Mouse (Mus musculus): ENCODE measurements at regions not wholly inside any gene's neighbourhood (a gene's known extent, or its start where the extent isn't known, plus 50 kb on each side); places are given as distances from the start of the nearest gene placed in this dataset.

DNA sequence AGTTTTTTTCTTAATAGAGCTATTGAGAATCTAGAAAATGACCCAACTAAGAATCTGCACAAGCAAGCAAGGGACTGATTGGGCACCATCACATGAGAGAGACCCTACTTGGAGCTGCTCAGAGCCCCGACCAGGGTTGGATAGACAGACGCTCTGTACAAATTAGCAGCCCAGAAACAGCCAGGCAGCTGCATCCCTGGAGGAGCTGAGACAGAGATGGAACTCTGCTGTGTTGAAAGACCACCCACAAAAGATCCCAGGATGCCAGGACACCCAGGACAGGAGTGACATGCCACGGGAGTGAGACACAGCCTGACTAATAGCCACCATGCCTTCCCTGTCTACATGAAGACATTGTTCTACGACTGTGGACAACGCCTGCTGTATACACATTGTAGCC, 147.9 kb downstream of the Gm826 start:
- H3K4me2 ChIP-seq = no peak overlapping the region
- H3K27ac ChIP-seq = no peak overlapping the region
- no peak overlapping the region for H3K4me3 ChIP-seq (replicated peaks)
- H3K4me1 ChIP-seq (replicated peaks) = peaks cover 15% of the 10 kb centered on the region
- H3K9me3 ChIP-seq = no peaks in the 10 kb centered on the region
- ATAC-seq (ENCODE audit: insufficient number of reproducible peaks, insufficient read depth, low FRiP score, low TSS enrichment, low read depth) = no peak
- no peaks in the 10 kb centered on the region for H3K36me3 ChIP-seq
- H3K27me3 ChIP-seq = peaks cover 10% of the 10 kb centered on the region; the same call in 1 of the 2 replicates
- 82% methylated on average over 5 of the region's 5 CpGs for WGBS
- no peak overlapping the region for H3K9ac ChIP-seq (replicated peaks)

GRCm38 (mm10) chr2:160170975-160171515, 162.9 kb downstream of the Gm826 start:
- H3K9ac ChIP-seq (replicated peaks) = no peak overlapping the region
- 0 out of 2 replicates have a peak, but pooled peaks cover 2% of the 10 kb centered on the region for H3K4me1 ChIP-seq (replicated peaks)
- 73% methylated on average over 9 of the region's 9 CpGs for WGBS
- no peak overlapping the region for H3K4me2 ChIP-seq
- no peak overlapping the region for H3K27ac ChIP-seq
- ATAC-seq (ENCODE audit: insufficient number of reproducible peaks, insufficient read depth, low FRiP score, low TSS enrichment, low read depth) = no peak
- H3K9me3 ChIP-seq = no peaks in the 10 kb centered on the region
- H3K27me3 ChIP-seq = 0 out of 2 replicates have a peak, but pooled peaks cover 3% of the 10 kb centered on the region
- no peaks in the 10 kb centered on the region for H3K36me3 ChIP-seq
- no peak overlapping the region for H3K4me3 ChIP-seq (replicated peaks)

- Histone ChIP-seq H3K27ac (no peak overlapping the region), H3K27me3 (no peaks in the 10 kb centered on the region; the same call in 1 of the 2 replicates), H3K9me3 (no peaks in the 10 kb centered on the region), H3K4me2 (no peak overlapping the region), H3K36me3 (no peaks in the 10 kb centered on the region), H3K4me3 (replicated peaks) (no peak overlapping the region), H3K4me1 (replicated peaks) (no peaks in the 10 kb centered on the region), H3K9ac (replicated peaks) (no peak overlapping the region)
- ATAC-seq (ENCODE audit: insufficient number of reproducible peaks, insufficient read depth, low FRiP score, low TSS enrichment, low read depth) = no peak
- 86% methylated on average over 13 of the region's 13 CpGs for WGBS
Measured at GRCm38 (mm10) chr2:160158599-160159261, 175.2 kb downstream of the Gm826 start.

DNA sequence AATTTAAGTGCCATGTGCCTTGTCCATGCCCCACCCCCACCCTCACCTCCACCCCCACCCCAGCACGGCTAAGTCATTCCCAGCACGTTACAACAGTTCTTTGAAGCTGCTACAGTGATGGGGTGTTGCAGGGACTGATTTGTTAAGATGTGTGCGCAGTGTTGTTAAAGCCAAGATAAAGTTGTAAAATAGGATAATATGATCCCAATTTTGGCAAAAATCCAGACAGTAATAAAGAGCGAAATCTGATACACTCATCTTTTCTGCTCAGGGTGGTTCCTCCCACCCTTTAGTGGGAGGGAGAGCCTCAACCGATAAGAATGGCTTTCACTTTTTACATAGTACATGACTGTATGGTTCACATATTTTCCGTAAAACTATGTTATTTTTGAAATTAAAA, 180.2 kb downstream of the Gm826 start:
- Histone ChIP-seq H3K36me3 (no peaks in the 10 kb centered on the region), H3K4me2 (no peak overlapping the region), H3K27ac (no peak overlapping the region), H3K4me1 (replicated peaks) (no peaks in the 10 kb centered on the region), H3K9me3 (no peaks in the 10 kb centered on the region), H3K27me3 (no peaks in the 10 kb centered on the region), H3K9ac (replicated peaks) (no peak overlapping the region), H3K4me3 (replicated peaks) (no peak overlapping the region)
- WGBS = 44% methylated on average over 6 of the region's 6 CpGs
- no peak for ATAC-seq (ENCODE audit: insufficient number of reproducible peaks, insufficient read depth, low FRiP score, low TSS enrichment, low read depth)

- no peaks in the 10 kb centered on the region for H3K9me3 ChIP-seq
- no peak overlapping the region for H3K9ac ChIP-seq (replicated peaks)
- WGBS = 85% methylated on average over 3 of the region's 3 CpGs
- H3K27me3 ChIP-seq = no peaks in the 10 kb centered on the region
- H3K36me3 ChIP-seq = no peaks in the 10 kb centered on the region
- no peak overlapping the region for H3K4me2 ChIP-seq
- H3K4me1 ChIP-seq (replicated peaks) = no peaks in the 10 kb centered on the region
- no peak overlapping the region for H3K27ac ChIP-seq
- no peak for ATAC-seq (ENCODE audit: insufficient number of reproducible peaks, insufficient read depth, low FRiP score, low TSS enrichment, low read depth)
- no peak overlapping the region for H3K4me3 ChIP-seq (replicated peaks)
Measured at GRCm38 (mm10) chr2:160152101-160152500, 181.9 kb downstream of the Gm826 start.

- Histone ChIP-seq H3K9me3 (no peaks in the 10 kb centered on the region), H3K27me3 (no peaks in the 10 kb centered on the region), H3K27ac (no peak overlapping the region), H3K4me3 (replicated peaks) (no peak overlapping the region), H3K9ac (replicated peaks) (no peak overlapping the region), H3K4me1 (replicated peaks) (no peaks in the 10 kb centered on the region), H3K36me3 (no peaks in the 10 kb centered on the region), H3K4me2 (no peak overlapping the region)
- ATAC-seq (ENCODE audit: insufficient number of reproducible peaks, insufficient read depth, low FRiP score, low TSS enrichment, low read depth) = no peak
- WGBS = 84% methylated on average over 3 of the region's 3 CpGs
Measured at GRCm38 (mm10) chr2:160148936-160149335, 185.0 kb downstream of the Gm826 start.

- Histone ChIP-seq H3K4me3 (replicated peaks) (no peak overlapping the region), H3K27me3 (no peaks in the 10 kb centered on the region), H3K9me3 (no peaks in the 10 kb centered on the region), H3K9ac (replicated peaks) (no peak overlapping the region), H3K4me1 (replicated peaks) (no peaks in the 10 kb centered on the region), H3K4me2 (no peak overlapping the region), H3K36me3 (no peaks in the 10 kb centered on the region), H3K27ac (no peak overlapping the region)
- ATAC-seq (ENCODE audit: insufficient number of reproducible peaks, insufficient read depth, low FRiP score, low TSS enrichment, low read depth) = no peak
- WGBS = 69% methylated on average over 10 of the region's 10 CpGs
Measured at GRCm38 (mm10) chr2:160148516-160148915, 185.4 kb downstream of the Gm826 start.

DNA sequence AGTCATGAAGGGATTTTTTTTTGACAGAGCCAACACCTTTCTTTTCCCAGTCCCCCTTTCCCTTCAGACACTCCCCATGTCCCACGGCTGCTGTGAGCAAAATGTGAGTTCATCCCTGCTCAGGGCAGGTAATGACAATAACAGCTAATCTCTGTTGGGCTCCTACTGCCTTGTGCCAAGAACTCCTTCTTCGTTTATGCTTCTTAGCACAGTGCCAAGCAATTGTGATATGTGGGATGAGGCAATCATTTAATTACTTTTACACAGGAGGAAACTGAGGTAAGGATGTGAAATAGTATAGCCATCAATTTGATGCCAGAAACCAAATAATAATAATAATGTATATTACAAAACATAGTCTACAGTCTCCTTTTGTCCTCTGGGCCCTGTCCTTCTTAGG, 185.9 kb downstream of the Gm826 start:
- WGBS = 76% methylated on average over 2 of the region's 2 CpGs
- Histone ChIP-seq H3K4me3 (replicated peaks) (no peak overlapping the region), H3K4me2 (no peak overlapping the region), H3K27me3 (no peaks in the 10 kb centered on the region), H3K4me1 (replicated peaks) (no peaks in the 10 kb centered on the region), H3K36me3 (no peaks in the 10 kb centered on the region), H3K9ac (replicated peaks) (no peak overlapping the region), H3K27ac (no peak overlapping the region), H3K9me3 (no peaks in the 10 kb centered on the region)
- ATAC-seq (ENCODE audit: insufficient number of reproducible peaks, insufficient read depth, low FRiP score, low TSS enrichment, low read depth) = no peak

GRCm38 (mm10) chr2:160140166-160140740, 193.7 kb downstream of the Gm826 start:
- no peaks in the 10 kb centered on the region for H3K36me3 ChIP-seq
- H3K4me3 ChIP-seq (replicated peaks) = no peak overlapping the region
- WGBS = 65% methylated on average over 4 of the region's 4 CpGs
- H3K27ac ChIP-seq = no peak overlapping the region
- H3K9ac ChIP-seq (replicated peaks) = no peak overlapping the region
- H3K4me2 ChIP-seq = no peak overlapping the region
- no peaks in the 10 kb centered on the region for H3K27me3 ChIP-seq
- no peaks in the 10 kb centered on the region for H3K4me1 ChIP-seq (replicated peaks)
- no peak for ATAC-seq (ENCODE audit: insufficient number of reproducible peaks, insufficient read depth, low FRiP score, low TSS enrichment, low read depth)
- no peaks in the 10 kb centered on the region for H3K9me3 ChIP-seq

- H3K4me1 ChIP-seq (replicated peaks) = no peaks in the 10 kb centered on the region
- WGBS = 83% methylated on average over 2 of the region's 2 CpGs
- H3K9ac ChIP-seq (replicated peaks) = no peak overlapping the region
- no peaks in the 10 kb centered on the region for H3K36me3 ChIP-seq
- H3K9me3 ChIP-seq = no peaks in the 10 kb centered on the region
- no peak overlapping the region for H3K4me2 ChIP-seq
- no peak overlapping the region for H3K4me3 ChIP-seq (replicated peaks)
- ATAC-seq (ENCODE audit: insufficient number of reproducible peaks, insufficient read depth, low FRiP score, low TSS enrichment, low read depth) = no peak
- H3K27me3 ChIP-seq = no peaks in the 10 kb centered on the region
- no peak overlapping the region for H3K27ac ChIP-seq
Measured at GRCm38 (mm10) chr2:160138091-160138490, 195.9 kb downstream of the Gm826 start.

DNA sequence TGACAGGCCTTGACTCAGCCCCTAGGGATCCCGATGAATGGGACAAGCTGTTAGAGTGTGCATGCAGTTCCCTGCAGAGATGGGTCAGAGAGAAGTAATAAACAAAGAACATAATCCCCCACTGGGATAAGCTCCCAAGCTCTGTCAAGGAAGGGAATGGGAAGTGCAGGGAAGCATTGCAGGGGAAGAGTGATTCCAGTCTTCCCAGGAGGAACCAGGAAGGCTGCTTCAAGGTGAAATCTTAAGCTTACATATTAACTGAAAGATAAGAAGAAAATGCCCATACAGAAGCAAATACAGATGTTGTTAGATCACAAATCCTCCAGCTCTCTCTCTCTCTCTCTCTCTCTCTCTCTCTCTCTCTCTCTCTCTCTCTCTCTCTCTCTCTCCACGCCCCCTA, 202.2 kb downstream of the Gm826 start:
- no peaks in the 10 kb centered on the region for H3K4me1 ChIP-seq (replicated peaks)
- no peaks in the 10 kb centered on the region for H3K36me3 ChIP-seq
- H3K27ac ChIP-seq = no peak overlapping the region
- H3K9ac ChIP-seq (replicated peaks) = no peak overlapping the region
- 73% methylated on average over 2 of the region's 2 CpGs for WGBS
- no peaks in the 10 kb centered on the region for H3K9me3 ChIP-seq
- no peak overlapping the region for H3K4me3 ChIP-seq (replicated peaks)
- no peak for ATAC-seq (ENCODE audit: insufficient number of reproducible peaks, insufficient read depth, low FRiP score, low TSS enrichment, low read depth)
- no peak overlapping the region for H3K4me2 ChIP-seq
- H3K27me3 ChIP-seq = peaks cover 6% of the 10 kb centered on the region; the same call in 1 of the 2 replicates

DNA sequence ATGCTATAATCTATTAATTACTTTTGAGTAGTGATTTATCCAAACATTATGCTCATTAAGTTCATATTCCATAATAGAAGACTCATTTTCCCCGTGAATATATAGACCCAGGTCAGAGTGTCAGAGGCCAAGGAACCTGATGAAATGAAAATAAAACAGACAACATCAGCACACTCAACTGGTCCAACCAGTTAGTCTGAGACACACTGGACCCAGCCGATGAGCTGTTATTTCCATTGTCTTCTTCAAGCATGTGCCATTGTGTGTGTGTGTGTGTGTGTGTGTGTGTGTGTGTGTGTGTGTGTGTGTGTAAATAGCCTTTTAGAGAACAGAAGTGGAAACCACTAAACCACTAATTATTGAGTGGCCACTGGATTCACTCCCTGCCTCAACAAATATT, 202.6 kb downstream of the Gm826 start:
- Histone ChIP-seq H3K4me1 (replicated peaks) (no peaks in the 10 kb centered on the region), H3K27me3 (peaks cover 7% of the 10 kb centered on the region; the same call in 1 of the 2 replicates), H3K4me2 (no peak overlapping the region), H3K9me3 (no peaks in the 10 kb centered on the region), H3K27ac (no peak overlapping the region), H3K36me3 (no peaks in the 10 kb centered on the region), H3K9ac (replicated peaks) (no peak overlapping the region), H3K4me3 (replicated peaks) (no peak overlapping the region)
- ATAC-seq (ENCODE audit: insufficient number of reproducible peaks, insufficient read depth, low FRiP score, low TSS enrichment, low read depth) = no peak
- 71% methylated on average over 2 of the region's 2 CpGs for WGBS
